Mouse (Mus musculus) hindbrain, embryonic 15.5 days (tissue): ENCODE measurements around the gene Wnt8b. TPM values are rescaled to one million over a fixed set of nuclear protein-coding genes. Genes with fewer than 3 reads are reported as not detected.

Source experiments
- ATAC-seq: fragments of 200-750 bp; cut with Nextera tagmentation; 2 replicates; pipeline ENCODE4 v1.8.0; 2017; ENCODE audit warnings: low read depth, moderate number of reproducible peaks, moderate TSS enrichment; ENCODE audit not compliant: low FRiP score
- H3K27ac ChIP-seq: fragments of 300-500 bp; sonication (generic); replicated peaks from 2 replicates; pipeline ENCODE4 v1.5.1; 2015; ENCODE audit warnings: mild to moderate bottlenecking, inconsistent platforms
- H3K27me3 ChIP-seq: fragments of 300-500 bp; sonication (generic); 2 replicates; pipeline ENCODE4 v1.6.1; 2015; ENCODE audit warnings: control low read depth, inconsistent platforms
- H3K36me3 ChIP-seq: fragments of 300-500 bp; sonication (generic); 2 replicates; pipeline ENCODE4 v1.6.1; 2015; ENCODE audit warnings: control low read depth, inconsistent platforms
- H3K4me1 ChIP-seq: fragments of 300-500 bp; sonication (generic); replicated peaks from 2 replicates; pipeline ENCODE4 v1.6.1; 2015; ENCODE audit warnings: control low read depth, inconsistent platforms
- H3K4me2 ChIP-seq: fragments of 300-500 bp; sonication (generic); 2 replicates; pipeline ENCODE4 v1.6.1; 2015; ENCODE audit warnings: moderate library complexity, mild to moderate bottlenecking, inconsistent platforms
- H3K4me3 ChIP-seq: fragments of 300-500 bp; sonication (generic); 2 replicates; pipeline ENCODE4 v1.5.1; 2015; ENCODE audit warnings: mild to moderate bottlenecking, inconsistent platforms
- H3K9ac ChIP-seq: fragments of 300-500 bp; sonication (generic); 2 replicates; pipeline ENCODE4 v1.6.1; 2015; ENCODE audit warnings: inconsistent platforms
- H3K9me3 ChIP-seq: fragments of 300-500 bp; sonication (generic); 2 replicates; pipeline ENCODE4 v1.6.1; 2016; ENCODE audit warnings: control low read depth, inconsistent platforms
- WGBS: fragments of 180-500 bp; shearing (Covaris S2); methylation state at CpG from one replicate; pipeline ENCODE4 v1.1.7; 2015; 5-methylcytosine and 5-hydroxymethylcytosine counted together
- polyA plus RNA-seq: library from polyadenylated mRNA; unstranded; fragments of >200 nt; fragmentation: Nextera tagmentation; extraction: Ambion mirVana; gene quantifications from 2 replicates; pipeline ENCODE4 v1.2.1, GENCODE M21; 2015

Gene Wnt8b
- polyA plus RNA-seq, 1 experiment from 2014 or later, result 0.04 TPM

GRCm38 (mm10) chr19:44513054-44513833, 20.0 kb downstream of the Wnt8b start:
- Histone ChIP-seq H3K9me3 (no peaks in the 10 kb centered on the region), H3K4me1 (peaks cover 35% of the 10 kb centered on the region), H3K27me3 (peaks cover 90% of the 10 kb centered on the region), H3K4me2 (no peak overlapping the region), H3K4me3 (no peak overlapping the region), H3K27ac (no peak overlapping the region), H3K9ac (no peak overlapping the region), H3K36me3 (no peaks in the 10 kb centered on the region)
- ATAC-seq, result no peak
- 12% methylated on average over 11 of the region's 11 CpGs for WGBS

GRCm38 (mm10) chr19:44513921-44514482, 20.7 kb downstream of the Wnt8b start:
- Histone ChIP-seq H3K36me3 (no peaks in the 10 kb centered on the region), H3K4me2 (no peak overlapping the region), H3K4me1 (peaks cover 35% of the 10 kb centered on the region), H3K27ac (no peak overlapping the region), H3K9ac (no peak overlapping the region), H3K4me3 (no peak overlapping the region), H3K9me3 (no peaks in the 10 kb centered on the region), H3K27me3 (peaks cover 90% of the 10 kb centered on the region)
- peak; percentile 8; the same call in 1 of the 2 replicates for ATAC-seq
- WGBS, result 15% methylated on average over 7 of the region's 7 CpGs

GRCm38 (mm10) chr19:44514521-44515451, 21.5 kb downstream of the Wnt8b start:
- Histone ChIP-seq H3K27ac (no peak overlapping the region), H3K4me1 (peaks cover 35% of the 10 kb centered on the region), H3K4me3 (no peak overlapping the region), H3K9ac (no peak overlapping the region), H3K9me3 (no peaks in the 10 kb centered on the region), H3K36me3 (no peaks in the 10 kb centered on the region), H3K27me3 (peaks cover 89% of the 10 kb centered on the region), H3K4me2 (no peak overlapping the region)
- WGBS, result 6% methylated on average over 14 of the region's 14 CpGs
- ATAC-seq, result peak; percentile 71

- H3K9ac ChIP-seq, result no peak overlapping the region
- H3K4me3 ChIP-seq, result no peak overlapping the region
- H3K27me3 ChIP-seq, result peaks cover 85% of the 10 kb centered on the region
- H3K27ac ChIP-seq, result no peak overlapping the region
- peaks cover 25% of the 10 kb centered on the region for H3K4me1 ChIP-seq
- no peak overlapping the region for H3K4me2 ChIP-seq
- no peaks in the 10 kb centered on the region for H3K36me3 ChIP-seq
- 37% methylated on average over 6 of the region's 6 CpGs for WGBS
- ATAC-seq, result no peak
- no peaks in the 10 kb centered on the region for H3K9me3 ChIP-seq
Measured at GRCm38 (mm10) chr19:44515769-44516168, 22.5 kb downstream of the Wnt8b start.

- no peak for ATAC-seq
- Histone ChIP-seq H3K36me3 (no peaks in the 10 kb centered on the region), H3K27ac (no peak overlapping the region), H3K27me3 (peaks cover 62% of the 10 kb centered on the region), H3K9me3 (no peaks in the 10 kb centered on the region), H3K9ac (no peak overlapping the region), H3K4me3 (no peak overlapping the region), H3K4me2 (no peak overlapping the region), H3K4me1 (peaks cover 10% of the 10 kb centered on the region)
- WGBS, result 48% methylated on average over 12 of the region's 12 CpGs
Measured at GRCm38 (mm10) chr19:44517996-44518768, 24.9 kb downstream of the Wnt8b start.

- Histone ChIP-seq H3K27ac (no peak overlapping the region), H3K4me3 (no peak overlapping the region), H3K36me3 (no peaks in the 10 kb centered on the region), H3K4me2 (no peak overlapping the region), H3K27me3 (peaks cover 58% of the 10 kb centered on the region), H3K9me3 (no peaks in the 10 kb centered on the region), H3K9ac (no peak overlapping the region), H3K4me1 (peaks cover 10% of the 10 kb centered on the region)
- ATAC-seq, result no peak
- WGBS, result 26% methylated on average over 7 of the region's 7 CpGs
Measured at GRCm38 (mm10) chr19:44519152-44519551, 25.9 kb downstream of the Wnt8b start.

- no peak overlapping the region for H3K4me3 ChIP-seq
- ATAC-seq, result no peak
- H3K36me3 ChIP-seq, result no peaks in the 10 kb centered on the region
- 82% methylated on average over 9 of the region's 9 CpGs for WGBS
- H3K4me2 ChIP-seq, result no peak overlapping the region
- no peaks in the 10 kb centered on the region for H3K9me3 ChIP-seq
- H3K4me1 ChIP-seq, result no peaks in the 10 kb centered on the region
- no peak overlapping the region for H3K9ac ChIP-seq
- H3K27ac ChIP-seq, result no peak overlapping the region
- peaks cover 18% of the 10 kb centered on the region; the same call in 1 of the 2 replicates for H3K27me3 ChIP-seq
Measured at GRCm38 (mm10) chr19:44525551-44526205, 32.4 kb downstream of the Wnt8b start.

GRCm38 (mm10) chr19:44530018-44530417, 36.7 kb downstream of the Wnt8b start:
- Histone ChIP-seq H3K36me3 (no peaks in the 10 kb centered on the region), H3K9me3 (no peaks in the 10 kb centered on the region), H3K4me1 (no peaks in the 10 kb centered on the region), H3K4me3 (no peak overlapping the region), H3K4me2 (no peak overlapping the region), H3K27me3 (peaks cover 10% of the 10 kb centered on the region; the same call in 1 of the 2 replicates), H3K9ac (no peak overlapping the region), H3K27ac (no peak overlapping the region)
- WGBS, result 85% methylated on average over 6 of the region's 6 CpGs
- ATAC-seq, result no peak

GRCm38 (mm10) chr19:44535376-44535775, 42.1 kb downstream of the Wnt8b start:
- no peaks in the 10 kb centered on the region for H3K4me1 ChIP-seq
- no peak overlapping the region for H3K4me3 ChIP-seq
- 0 out of 2 replicates have a peak, but pooled peaks cover under 1% of the 10 kb centered on the region for H3K27me3 ChIP-seq
- H3K4me2 ChIP-seq, result no peak overlapping the region
- H3K36me3 ChIP-seq, result no peaks in the 10 kb centered on the region
- ATAC-seq, result peak; percentile 56; the same call in 1 of the 2 replicates
- 32% methylated on average over 3 of the region's 3 CpGs for WGBS
- no peak overlapping the region for H3K27ac ChIP-seq
- H3K9ac ChIP-seq, result no peak overlapping the region
- H3K9me3 ChIP-seq, result no peaks in the 10 kb centered on the region

- 90% methylated on average over 8 of the region's 8 CpGs for WGBS
Measured at GRCm38 (mm10) chr19:44537416-44537815, 44.1 kb downstream of the Wnt8b start.

GRCm38 (mm10) chr19:44542694-44543178, 49.5 kb downstream of the Wnt8b start:
- H3K4me2 ChIP-seq, result no peak overlapping the region
- H3K4me1 ChIP-seq, result peaks cover 9% of the 10 kb centered on the region
- peaks cover 14% of the 10 kb centered on the region; the same call in 1 of the 2 replicates for H3K27me3 ChIP-seq
- WGBS, result 92% methylated on average over 8 of the region's 8 CpGs
- H3K9me3 ChIP-seq, result peaks cover 6% of the 10 kb centered on the region; the same call in 1 of the 2 replicates
- H3K4me3 ChIP-seq, result no peak overlapping the region
- peaks cover 2% of the 10 kb centered on the region; the same call in 1 of the 2 replicates for H3K36me3 ChIP-seq
- no peak overlapping the region for H3K27ac ChIP-seq
- H3K9ac ChIP-seq, result no peak overlapping the region
- no peak for ATAC-seq

More at GRCm38 (mm10) chr19:44537416-44537815, 44.1 kb downstream of the Wnt8b start:
- Histone ChIP-seq H3K4me2 (no peak overlapping the region), H3K9me3 (peaks cover 6% of the 10 kb centered on the region; the same call in 1 of the 2 replicates), H3K4me3 (no peak overlapping the region), H3K27ac (no peak overlapping the region), H3K27me3 (no peaks in the 10 kb centered on the region), H3K36me3 (no peaks in the 10 kb centered on the region), H3K4me1 (no peaks in the 10 kb centered on the region), H3K9ac (no peak overlapping the region)
- ATAC-seq, result no peak
